Mouse (Mus musculus): Measurements from ENCODE around the gene 6430628N08Rik.

DNA sequence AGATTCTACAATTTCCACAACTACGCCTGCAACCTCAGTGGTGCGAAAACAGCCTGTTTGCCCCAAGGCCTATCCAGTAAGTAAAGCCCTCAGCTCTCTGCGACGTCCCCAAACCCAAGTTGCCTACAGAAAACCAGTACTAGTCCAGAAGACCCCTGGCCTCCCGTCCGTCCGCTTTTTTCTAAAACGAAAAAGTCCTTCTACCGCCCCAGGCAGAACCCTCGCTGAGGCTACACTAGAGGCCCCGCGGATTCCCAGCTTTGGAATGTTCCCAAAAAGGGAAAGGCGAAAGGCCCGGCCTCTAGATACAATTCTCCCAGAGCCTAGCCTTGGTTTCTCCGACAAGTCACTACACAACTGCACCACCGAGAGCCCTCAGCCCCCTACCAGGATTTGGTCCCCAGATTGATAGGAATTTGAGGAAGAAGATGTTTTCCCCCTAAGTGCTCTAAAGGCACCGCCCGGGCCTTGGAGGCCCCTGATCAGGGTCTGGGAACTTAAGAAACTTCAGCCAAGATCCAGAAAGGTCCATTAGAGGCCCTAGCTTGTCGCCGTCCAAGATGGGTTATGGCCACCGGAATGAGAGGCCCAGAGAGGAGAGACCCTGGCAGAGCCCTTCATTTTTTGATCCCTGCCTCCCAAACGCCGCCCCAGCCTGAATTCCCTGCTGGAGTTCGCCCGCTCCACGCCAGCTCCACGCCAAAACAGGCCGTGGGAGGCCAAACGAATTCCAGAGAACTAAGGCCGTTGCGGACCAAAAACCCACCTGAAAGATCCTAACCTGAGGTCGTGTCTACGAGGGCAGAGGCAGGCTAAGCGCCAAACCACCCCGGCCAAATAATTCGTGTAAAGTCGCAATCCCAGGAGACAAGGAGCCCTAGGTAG is 48.1 kb downstream of the 6430628N08Rik start:
- TF ChIP-seq CTCF (IDR thresholded peaks at IDR 0.05; ENCODE audit: control insufficient read depth, insufficient read depth, insufficient read length) (no peak), MAX (IDR thresholded peaks at IDR 0.05) (no peak), USF1 (IDR thresholded peaks at IDR 0.05; ENCODE audit: low read depth) (no peak), MYOD1 (IDR thresholded peaks at IDR 0.05; ENCODE audit: control insufficient read depth, insufficient read length, low read depth) (no peak), MYOG (IDR thresholded peaks at IDR 0.05; ENCODE audit: control insufficient read depth, extremely low read depth, insufficient read length) (no peak), FOSL1 (IDR thresholded peaks at IDR 0.05; ENCODE audit: insufficient read depth, low read length, poor library complexity, severe bottlenecking) (no peak)

All from C2C12 (cell line).